Mouse (Mus musculus): Measurements from ENCODE around the gene Trim3.

DNA sequence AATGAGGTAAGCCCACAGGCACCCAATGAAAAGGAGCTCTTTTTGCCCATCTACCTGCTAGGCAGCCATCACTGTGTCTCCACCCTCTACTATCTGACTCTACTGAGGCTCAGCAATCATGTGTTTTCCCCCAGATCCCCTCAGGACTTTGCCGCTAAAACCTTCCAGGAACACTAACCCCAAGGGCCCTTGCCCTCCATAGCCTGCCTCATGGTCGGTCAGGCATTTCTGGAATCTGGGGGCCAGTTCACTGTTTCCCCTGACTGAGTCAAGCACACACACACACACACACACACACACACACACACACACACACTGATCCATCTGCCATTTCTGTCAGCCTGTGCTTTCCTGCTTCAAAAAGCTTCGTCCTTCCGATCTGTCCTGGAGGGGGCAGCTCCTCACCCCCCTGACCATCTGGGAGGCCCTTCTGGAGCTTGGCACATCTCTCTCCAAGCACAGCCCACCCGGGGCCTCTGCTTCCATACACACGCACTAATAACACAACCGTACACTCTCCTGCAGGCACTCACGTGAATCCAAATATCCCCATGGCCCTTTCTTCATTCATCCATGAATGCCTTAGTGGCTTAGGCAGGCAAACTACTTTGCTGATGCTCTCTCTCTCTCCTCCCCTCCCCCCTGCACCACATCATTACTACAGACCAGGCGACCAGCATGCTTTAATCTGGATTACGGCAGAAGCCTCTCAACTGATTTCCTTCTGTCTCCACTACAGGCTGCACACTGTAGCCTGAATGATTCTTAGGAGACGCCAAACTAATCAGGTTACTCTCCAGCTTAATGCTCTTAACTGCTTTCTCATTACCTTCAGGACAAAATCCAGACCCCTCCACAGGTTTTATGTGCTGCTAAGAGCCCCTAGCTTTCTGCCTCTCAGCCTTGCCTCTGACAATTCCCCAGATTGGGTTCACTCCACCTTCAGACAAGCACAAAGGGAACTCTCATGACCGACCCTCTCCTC lies 63.6 kb downstream of the Trim3 start:
- TF ChIP-seq POLR2A (IDR thresholded peaks at IDR 0.05; ENCODE audit: borderline replicate concordance, extremely low read depth, low read depth, low read length) (no peak), CTCF (IDR thresholded peaks at IDR 0.05; ENCODE audit: insufficient read depth, low read length) (no peak)

All from lung, adult 2 months (tissue).